Mouse (Mus musculus) right cerebral cortex, postnatal 14 days (tissue): ENCODE data around the gene Dbh.

ENCODE experiments used
- DNase-seq: peaks from one replicate; pipeline ENCODE4 v3.0.0; 2022

Gene Dbh

DNA sequence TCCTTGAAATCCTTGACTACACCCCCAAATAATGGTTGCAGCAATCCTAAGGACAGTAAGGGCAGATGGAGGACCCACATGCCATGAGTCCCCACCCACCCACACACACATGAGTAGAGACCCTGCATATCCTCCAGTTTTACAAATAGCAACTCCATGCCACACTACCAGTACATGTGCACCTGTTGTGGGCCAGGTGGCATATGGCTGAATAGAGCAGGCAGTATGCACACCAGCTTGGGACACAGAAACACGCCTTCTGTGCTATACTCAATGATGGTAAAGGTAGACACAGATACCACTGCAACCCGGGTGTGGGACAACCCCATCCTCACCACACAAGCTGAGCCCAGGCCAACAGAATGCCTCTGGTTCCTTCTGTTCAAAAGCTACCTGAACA is 1.0 kb downstream of the Dbh start:
- DNase-seq: no peak

DNA sequence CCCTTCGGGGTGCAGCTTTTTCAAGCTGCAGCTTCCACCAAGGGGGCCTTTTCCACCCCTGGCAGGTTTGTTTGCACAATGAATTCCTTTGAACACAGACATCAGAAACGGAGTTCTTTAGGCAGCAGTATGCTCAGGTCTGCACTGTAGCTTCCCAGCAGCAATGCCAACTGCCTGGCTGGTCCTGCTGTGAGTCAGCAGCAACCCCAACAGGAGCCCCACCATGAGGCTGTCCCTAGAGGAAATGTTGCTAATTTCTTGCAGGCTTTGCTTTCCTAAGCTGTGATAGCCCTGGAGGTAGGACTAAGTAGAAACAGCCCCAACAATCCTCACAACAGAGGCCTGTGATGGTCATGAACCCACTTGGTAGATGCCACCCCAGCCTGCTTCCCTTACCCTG is 2.0 kb downstream of the Dbh start:
- no peak for DNase-seq

DNA sequence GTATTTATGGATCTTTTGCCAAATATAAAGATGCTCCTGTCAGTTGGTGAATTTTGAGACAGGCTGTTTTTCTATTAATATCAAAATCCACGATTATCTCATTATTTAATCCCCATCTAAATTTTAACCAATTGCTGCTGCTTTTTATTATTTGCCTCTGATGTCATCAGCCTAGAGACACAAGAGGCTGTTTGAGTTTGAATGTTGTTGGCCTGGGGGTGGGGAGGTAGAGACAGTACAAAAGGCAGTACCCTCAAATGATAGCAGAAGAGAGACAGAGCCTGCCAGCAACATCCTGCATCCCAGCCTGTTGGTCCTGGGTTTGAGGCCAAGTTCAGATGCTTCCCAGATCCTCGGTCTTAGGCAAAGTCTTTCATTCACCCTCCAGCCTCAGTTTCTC is 9.2 kb downstream of the Dbh start:
- DNase-seq: no peak

DNA sequence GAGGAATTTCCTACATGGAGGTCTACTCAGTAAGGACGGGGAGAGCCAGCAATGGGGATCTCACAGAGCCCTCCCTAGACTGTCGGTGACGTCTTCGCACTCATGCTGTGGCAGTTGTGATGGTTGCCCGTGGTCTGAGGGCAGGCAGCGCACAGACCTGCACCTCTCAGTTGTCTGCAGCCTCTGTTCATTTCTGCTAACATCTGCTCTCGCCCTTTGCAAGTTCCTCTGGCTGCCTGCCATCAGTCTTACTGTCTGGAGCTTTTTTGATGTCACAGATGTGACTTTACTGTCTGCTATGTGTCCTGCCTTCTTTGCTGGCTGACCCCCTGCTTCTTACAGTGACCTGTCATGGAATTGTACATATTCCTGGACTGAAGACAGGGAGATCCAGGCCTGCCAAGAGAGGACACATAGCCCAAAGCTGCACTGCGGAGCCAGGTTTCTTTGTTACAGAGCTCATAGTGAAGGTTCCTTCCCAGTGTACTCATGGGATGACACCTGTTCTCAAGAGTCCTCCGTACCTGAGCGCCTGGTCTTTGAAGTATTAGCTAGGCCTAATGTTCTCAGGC is 10.7 kb downstream of the Dbh start:
- DNase-seq: peak; percentile 56

DNA sequence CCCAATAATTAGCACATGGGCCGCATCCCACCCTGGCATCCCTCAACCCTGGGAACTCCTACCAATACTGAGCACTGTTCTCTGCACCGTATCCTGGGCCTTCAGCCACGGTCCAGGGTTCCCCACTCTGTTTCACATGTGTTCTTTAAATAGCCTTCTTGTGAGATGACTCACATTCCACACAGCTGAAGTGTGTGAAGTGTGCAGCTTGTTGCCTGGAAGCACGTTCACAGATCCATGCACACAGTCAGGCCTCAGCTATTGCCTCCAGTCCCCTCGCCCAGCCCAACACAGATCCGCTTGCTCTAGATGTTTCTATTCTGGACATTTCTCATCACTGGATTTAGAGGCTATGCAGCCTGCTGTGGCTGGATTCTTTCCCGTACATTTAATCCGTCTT is 14.1 kb downstream of the Dbh start:
- DNase-seq: no peak

DNA sequence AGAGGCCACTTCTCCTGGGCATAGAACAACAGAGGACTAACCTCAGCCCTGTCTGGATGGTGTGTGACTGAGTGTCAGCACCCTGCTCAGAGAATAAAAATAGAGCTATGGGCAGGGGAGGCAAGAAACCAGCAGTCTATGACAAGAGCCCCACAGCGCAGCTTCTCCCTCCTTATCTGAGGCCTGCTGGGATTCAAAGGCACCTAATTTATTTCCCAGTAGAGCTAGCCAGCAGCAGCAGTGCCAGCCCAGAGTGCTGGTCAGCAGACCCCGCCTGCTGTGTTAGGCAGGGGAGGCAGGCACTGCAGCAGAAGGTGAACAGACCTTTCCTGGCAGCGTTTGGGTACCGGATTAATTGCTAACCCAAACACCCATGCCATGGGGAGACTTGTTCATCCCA is 16.9 kb downstream of the Dbh start:
- no peak for DNase-seq

DNA sequence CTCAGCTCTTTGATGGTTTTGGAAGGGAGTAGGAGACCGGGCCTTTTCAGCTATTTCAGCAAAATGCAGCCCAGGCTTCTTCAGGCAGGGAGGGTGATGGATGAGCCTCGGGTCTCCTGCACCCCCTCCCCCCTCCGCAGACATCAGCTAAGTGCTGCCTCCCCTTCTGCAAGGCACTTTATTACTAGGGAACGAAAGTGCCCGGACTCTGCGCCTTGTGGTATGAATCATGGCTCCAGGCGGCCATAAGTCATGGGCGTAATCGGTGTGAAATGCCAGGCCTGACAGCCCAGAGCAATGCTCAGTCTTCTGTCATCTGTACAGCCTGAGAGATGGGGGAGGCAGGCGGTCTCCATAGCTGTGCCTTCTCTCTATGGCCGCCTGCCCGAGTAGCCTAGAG is 18.7 kb downstream of the Dbh start:
- DNase-seq: no peak

DNA sequence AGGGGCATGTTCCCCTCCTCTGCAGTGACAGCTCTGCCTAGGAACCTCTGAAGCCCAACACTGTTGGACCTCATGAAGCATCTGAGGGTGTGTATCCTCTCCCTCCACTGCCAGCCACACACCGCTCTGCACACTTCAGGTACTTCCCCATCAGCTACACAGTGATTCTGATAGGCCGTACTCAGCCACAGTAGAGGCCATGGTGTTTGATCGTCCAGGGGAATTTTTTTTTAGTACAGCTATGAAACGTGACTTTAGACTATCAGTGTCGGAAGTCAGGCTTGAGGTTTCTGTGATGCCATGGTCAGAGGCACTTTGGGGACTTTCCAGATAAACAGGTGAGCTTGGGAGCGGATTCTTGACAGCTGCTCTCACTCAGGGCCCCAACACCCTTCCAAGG is 22.5 kb downstream of the Dbh start:
- DNase-seq: no peak

DNA sequence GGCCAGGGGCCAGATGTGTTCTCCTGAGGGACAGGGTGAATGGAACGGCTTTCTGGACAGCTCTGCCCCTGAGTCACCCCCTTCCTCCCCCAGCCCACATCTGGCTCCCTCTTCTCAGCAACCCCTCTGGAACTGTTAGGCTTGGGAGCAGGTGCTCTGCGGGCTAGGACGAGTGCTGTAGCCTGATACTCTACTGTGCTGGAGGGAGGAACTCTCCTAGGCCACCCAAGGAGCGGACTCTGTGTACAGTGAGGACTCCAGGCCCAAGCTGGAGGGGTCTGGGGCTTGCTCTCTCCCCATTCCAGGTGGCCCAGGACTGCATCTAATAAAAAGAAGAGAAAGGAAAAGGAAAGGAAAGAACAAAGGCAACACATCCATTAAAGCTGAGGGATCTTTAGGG is 25.0 kb downstream of the Dbh start:
- no peak for DNase-seq

DNA sequence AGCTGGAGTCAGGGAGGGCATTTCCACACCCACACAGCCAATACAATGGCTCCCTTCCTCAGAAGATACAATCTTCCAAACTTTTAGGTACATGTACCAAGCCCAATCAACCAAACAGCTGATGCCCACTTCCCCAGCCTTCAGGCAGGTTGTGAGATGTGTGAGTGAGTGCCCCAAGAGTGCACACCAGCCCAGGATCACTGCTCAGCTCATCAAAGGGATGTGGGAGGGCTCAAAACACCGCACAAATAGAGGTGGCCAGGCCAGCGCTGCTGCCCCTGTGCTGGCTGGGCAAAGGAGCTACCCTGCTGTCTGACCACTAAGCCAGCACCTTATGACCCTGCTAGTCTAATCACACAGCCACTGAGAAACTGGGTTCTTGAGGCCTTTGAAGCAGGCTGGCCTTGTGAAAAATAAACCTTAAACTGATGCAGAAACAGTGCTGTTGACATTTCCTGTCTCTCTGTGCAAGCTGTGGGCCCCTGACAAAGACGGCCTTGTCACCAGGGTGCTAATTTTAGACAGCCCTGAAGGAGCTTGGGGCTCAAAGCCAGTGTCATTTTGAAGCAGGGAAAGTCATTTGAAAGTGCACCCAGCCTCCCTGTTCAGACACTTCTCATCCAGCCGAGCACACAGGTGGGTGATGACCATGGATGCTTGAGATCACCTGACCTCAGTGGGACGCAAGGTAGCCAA is 33.7 kb downstream of the Dbh start:
- DNase-seq: no peak

DNA sequence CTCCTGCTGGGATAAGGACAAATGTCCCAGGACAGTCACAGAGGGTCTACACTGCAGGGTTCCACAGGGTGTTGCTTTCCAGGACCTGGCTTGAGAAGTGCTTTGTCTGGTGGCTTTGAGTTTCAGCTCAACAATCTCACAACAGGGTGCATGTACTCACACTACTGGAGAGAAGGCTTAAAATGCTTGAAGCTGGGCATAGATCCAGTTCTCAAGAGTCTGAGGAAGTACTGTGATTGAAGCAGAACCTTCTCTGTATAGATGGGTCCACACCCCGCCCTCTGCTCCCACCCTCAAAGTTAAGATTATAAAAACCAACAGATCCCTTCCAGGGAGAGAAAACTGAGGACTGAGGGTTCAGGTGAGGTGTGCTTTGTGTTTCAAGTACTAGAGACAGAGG is 35.6 kb downstream of the Dbh start:
- no peak for DNase-seq

DNA sequence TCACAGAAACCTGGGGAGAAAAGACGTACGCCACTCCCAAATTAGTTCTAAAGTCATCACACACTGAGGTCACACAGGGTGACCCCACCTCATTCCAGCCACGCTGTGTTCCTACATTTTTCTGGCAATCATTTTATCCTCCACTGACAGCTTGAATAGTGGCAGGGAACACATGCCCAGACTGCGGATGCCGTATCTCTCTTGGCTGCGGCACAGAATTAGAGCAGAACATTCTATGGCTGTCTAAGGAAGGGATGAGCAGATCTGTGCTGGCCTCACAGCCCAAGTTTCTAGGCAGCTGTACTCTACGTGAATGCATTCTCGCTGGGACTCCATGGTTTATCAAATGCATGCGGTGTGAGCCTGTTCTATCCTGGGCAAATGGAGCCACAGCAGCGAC is 40.6 kb downstream of the Dbh start:
- DNase-seq: no peak

DNA sequence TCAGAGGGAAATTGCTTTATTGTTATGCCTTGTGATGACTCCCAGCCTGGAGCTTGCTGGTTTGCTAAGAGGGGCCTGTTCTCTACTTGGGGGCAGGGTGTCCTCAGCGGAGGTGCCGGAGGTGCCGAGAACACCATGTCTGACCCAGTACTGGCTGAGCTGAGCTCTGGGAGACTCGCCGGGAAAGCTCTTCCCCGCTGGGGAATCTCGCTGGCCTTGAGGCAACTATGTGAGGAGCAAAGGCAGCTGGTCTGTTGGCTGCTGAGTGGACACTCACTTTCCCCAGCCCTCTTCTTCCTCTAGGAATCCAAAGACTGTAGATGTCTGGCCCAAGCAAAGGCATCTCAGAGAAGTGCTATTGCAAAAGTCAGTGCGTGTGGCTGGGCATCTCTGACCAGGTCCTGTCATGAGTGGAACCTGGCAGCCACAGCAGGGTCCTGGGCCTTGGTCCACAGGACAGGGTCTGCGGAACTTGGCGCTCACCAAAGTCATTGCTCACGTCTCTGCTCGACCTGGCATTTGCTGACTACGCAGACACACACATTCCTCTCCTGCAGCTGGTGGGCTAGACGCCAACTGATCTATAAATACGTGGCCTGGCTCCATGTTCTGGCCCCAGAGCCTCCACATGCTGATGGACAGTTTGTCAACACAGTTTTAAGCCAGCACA is 41.2 kb downstream of the Dbh start:
- DNase-seq: no peak

DNA sequence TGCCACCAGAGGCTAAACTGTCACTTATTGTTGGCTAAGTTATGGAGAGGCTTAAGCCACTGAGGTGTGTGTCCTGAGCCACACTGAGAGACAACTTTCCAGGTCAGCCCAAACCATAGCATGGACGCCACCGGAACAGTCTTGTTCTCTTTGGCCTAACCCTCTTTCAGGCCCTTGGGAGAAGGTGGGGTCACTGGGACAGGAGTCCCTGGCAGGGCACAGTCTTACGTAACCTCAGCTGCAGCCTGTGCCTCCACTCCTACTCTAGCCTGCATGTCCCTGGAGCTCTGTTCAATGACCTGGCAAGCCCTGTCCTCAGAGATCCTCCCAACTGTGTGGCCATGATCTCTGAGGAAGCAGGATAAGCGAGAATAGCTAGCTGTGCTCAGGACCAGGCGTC is 42.1 kb downstream of the Dbh start:
- no peak for DNase-seq

DNA sequence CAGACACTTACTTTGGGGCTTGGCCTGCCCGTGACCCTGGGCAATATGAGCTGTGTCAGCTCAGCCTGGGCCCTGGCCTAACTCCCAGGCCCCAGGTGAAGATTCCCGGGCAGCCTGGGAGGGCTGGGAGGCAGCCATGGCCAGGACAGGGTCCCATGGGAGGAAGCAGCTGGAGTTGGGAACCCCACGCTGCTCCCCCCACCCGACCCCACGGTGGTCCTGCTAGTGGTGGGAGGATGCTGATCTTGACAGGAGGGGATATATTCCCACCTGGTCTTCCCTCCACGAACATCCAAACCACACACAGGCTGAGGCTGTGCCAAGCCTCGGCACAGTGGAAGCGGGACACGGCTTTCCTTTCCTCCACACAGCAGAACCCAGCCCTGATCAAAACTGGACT is 44.3 kb downstream of the Dbh start:
- no peak for DNase-seq

DNA sequence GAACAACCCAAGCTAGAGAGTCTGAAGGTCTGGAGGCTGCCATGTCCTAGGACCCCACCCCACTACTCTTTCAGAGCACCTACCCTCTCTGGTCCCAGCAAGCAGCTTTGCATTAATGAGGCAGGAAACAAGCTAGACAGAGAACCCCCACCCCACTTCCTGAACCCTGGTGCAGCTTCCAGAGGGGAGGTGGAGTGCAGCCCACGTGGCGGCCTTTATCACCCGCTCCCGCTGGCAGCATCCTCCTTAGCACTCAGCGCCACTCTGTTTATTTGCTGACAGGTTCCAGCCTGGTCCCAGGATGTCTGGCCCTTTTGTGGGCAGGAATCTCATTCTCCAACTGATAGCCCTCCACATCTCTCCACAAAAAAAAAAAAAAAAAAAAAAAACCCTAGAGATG is 44.8 kb downstream of the Dbh start:
- DNase-seq: no peak

DNA sequence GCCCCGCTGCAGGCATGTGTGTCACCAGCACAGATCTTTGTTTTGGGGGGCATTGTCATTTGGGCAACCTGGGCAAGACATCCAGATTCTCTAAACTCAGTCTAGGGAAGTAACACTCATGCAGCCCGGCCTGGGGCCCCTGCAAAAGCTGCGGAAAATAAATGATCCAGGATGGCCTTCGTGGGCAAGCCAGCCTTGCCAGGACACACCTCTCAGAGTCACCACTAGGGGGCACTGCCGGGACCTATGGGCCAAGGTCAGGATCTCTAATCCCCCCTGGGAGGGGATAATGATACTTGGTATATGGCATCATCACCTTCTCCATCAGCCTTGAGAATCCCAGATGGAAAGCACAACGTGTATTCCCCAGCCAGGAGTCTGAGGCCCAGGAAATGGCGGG is 45.2 kb downstream of the Dbh start:
- DNase-seq: peak; percentile 43

DNA sequence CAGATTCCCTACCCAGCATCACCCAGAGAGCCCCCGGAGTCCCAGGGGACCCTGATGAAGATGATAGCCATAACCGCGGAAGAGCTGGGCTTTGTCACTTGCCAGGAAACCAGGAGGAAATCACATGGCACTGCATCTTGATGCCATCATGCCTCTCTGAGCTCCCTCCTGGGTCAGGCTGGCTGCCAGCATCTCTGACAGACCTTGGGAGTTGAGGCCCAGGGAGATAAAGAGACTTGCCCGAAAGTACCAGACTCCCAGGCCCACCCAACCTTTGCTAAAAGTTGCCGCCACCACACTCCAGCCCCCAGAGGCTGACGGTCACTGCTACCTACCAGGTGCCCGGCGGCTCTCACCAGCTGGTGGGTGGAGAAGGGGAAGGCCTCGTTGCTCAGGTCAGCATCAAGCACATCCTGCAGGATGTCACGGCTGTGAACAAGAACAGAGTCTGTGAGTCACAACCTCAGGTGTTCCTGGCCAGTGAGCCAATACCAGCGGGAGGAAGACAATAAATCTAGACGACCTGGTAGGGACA is 45.7 kb downstream of the Dbh start:
- no peak for DNase-seq

DNA sequence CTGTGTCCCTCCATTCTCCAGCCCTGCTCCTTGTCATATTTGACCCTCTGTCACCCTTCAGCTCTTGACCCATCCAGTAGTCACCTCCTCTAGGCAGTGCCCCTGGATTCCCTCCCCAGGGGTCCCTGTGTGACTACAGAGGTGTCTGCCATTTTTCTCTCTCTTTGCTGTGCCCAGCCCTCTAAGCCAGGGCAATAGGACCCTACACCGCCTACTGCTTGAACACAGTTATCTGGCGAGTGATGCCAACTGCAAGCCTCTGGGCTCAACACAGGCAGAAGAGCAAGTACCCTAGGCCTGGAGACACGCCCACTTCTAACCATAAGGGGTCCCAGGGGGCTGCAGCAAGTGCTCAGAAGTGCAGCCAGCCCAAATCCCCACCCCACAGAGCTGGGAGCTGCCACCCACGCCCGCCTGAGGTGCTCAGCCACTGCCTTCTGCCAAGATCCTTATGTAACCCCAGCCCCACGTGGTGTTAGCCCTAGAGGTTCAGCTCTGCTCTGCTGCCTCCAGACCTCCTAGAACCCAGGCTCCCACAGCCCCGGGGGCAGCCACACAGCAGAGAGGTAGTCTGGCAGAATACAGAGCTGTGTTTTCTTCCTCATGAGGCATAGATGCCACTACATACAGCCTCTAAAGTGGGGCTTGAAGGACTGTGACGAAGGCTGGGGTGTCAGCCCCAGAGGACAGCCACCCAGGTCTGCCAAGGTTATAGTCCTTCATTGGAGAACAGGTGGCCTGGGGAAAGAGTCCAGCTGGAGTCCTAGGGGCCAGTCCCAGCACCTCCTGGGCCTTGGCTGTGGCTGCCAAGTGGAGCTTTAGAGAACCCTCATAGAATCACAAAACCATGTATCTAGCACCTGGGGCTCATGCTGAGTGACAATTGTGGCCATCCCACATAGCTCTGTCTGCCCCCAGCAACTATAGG is 47.2 kb downstream of the Dbh start:
- peak; percentile 46 for DNase-seq

DNA sequence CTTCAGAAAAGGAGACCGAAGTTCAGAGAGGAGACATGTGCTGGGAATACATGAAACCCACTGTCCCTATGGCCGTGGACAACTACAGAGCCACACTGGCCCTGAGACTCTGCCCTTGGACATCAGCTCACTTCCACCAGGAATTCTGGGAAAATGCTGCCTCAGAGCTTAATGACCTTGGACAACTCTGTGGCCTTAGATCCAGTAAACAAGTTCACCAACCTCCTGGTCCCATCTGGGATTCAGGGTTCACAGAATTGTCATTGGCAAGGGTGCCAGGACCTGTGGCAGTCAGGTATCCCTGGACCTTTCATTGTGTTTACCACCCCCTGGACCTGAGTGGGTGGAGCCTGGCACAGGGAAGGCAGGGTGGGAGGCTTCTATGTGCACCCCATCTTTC is 50.5 kb downstream of the Dbh start:
- no peak for DNase-seq

DNA sequence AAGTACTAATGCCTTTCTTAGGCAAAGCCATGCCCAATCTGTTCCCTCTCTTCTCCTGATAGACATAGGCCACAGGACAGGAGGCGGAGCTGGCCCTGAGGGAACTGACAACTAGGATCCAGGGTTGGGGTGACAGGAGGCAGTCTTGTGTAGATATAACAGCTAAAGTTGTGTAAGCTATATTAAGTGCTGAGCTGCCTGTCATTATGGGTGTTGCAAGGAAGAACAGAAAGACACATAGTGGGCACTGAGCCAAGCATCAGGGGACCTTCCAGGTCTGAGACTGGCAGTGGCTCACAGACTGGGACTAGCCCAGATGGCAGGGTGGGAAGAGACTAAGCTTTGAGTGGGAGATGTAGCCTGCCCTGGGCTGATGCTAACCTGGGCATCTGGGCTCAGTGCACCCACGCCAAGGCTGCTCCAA is 53.1 kb downstream of the Dbh start:
- DNase-seq: no peak

DNA sequence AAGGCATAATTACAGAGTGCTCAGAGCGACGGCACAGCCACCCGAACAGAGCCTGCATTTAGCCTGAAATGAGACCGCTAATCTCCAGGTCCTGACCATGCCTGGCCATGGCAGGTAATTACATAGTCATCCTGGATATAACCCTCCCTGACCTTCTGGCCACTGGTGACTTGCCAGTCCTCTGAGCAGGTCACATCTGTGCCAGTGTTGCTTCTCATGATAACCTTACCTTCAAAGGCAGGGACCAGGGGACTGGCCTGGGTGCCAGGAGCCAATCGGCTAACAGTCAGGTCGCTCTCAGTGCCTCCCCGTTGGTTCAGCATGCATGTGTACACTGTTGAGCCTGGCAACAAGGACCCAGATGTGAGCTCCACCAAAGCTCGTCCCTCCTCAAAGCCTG is 53.5 kb downstream of the Dbh start:
- no peak for DNase-seq

DNA sequence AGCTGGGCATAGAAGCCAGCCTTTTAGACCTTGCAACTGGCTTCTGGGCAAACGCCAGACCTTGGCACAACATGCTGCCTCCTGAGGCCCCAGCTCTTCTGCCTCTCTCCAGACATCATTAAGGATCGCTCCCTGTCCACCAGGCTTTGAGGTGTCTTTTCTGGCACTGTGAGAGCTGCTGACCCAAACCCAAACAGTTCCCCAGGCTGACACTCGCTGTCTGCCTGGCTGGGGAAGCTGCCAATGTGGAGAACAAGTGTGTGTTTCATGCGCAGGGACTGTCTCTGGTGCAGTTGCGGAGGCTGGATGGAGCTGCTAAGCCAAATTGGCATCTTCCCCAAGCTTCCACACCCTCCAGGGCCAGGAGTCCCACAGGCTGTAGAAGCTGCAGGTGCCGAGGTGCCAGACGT is 58.0 kb downstream of the Dbh start:
- peak; percentile 43 for DNase-seq
